ENCODE assay signal across 17 mouse cellular contexts in the genomic region with DNA sequence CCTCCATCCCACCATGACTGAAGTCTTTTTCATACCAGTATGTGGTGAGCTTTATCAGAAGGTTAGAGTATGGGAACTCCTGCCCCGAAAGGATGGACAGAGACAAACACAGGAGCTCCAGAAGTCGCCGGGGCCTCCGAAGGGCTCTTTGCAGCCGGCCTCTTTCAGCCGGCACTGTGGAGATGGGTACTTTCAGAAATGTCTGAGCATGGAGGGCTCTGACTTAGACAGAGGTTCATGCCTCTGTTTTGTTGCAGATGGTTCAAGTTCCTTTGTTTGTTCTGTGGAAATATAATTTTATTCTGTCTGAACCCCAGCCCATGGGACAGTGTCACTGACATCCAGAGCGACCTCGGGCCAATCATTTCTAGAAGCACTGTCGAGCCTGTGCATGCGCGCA.
"Had no signal": no experiment of that assay in that cellular context is flagged by ENCODE, and none has a peak within 500 bp of the region (broad histone marks: within the 10 kb centered on the region; RNA-seq: fewer than 3 reads in every experiment).

No protein-coding gene starts in this region.

- H3K36me3 ChIP-seq: intestine, embryonic 15.5 days; limb, embryonic 12.5 days; limb, embryonic 15.5 days; neural tube, embryonic 13.5 days; stomach, embryonic 15.5 days had no signal

- H3K9me3 ChIP-seq: intestine, embryonic 15.5 days; limb, embryonic 12.5 days; limb, embryonic 15.5 days; neural tube, embryonic 13.5 days; stomach, embryonic 15.5 days had no signal

- H3K4me2 ChIP-seq: intestine, embryonic 15.5 days; limb, embryonic 12.5 days; limb, embryonic 15.5 days; liver, embryonic 11.5 days; lung, embryonic 14.5 days; neural tube, embryonic 13.5 days; stomach, embryonic 15.5 days had no signal

- H3K4me3 ChIP-seq: intestine, embryonic 15.5 days; limb, embryonic 12.5 days; limb, embryonic 15.5 days; myocyte; neural tube, embryonic 13.5 days; stomach, embryonic 15.5 days had no signal

- H3K4me1 ChIP-seq: limb, embryonic 12.5 days had no signal

- H3K9ac ChIP-seq: intestine, embryonic 15.5 days; limb, embryonic 12.5 days; limb, embryonic 15.5 days; liver, embryonic 14.5 days; liver, postnatal 0 days; lung, embryonic 14.5 days; neural tube, embryonic 13.5 days; stomach, embryonic 15.5 days had no signal

- ATAC-seq: intestine, embryonic 15.5 days; liver, postnatal 0 days; lung, postnatal 0 days had no signal

- DNase-seq: left cerebral cortex, postnatal 4 days; liver, postnatal 0 days; lung, embryonic 14.5 days; midbrain, embryonic 14.5 days; right cerebral cortex, postnatal 25 days; spleen, adult 18-20 months; thymus, postnatal 25 days had no signal

- H3K27ac ChIP-seq: intestine, embryonic 15.5 days; limb, embryonic 12.5 days; limb, embryonic 15.5 days; liver, embryonic 14.5 days; macrophage; neural tube, embryonic 13.5 days; stomach, embryonic 15.5 days had no signal

- H3K27me3 ChIP-seq: intestine, embryonic 15.5 days; limb, embryonic 12.5 days; limb, embryonic 15.5 days; neural tube, embryonic 13.5 days; stomach, embryonic 15.5 days had no signal
